Mouse (Mus musculus): ENCODE results near the gene Icam2.
A peak's percentile ranks its signal among the peaks of the same experiment; 100 is the strongest.
"Not testable (repeated sequence)": the region's sequence is repeated elsewhere in the genome, so short reads cannot be mapped to it uniquely, and the experiment has no call there.

Icam2 gene

GRCm38 (mm10) chr11:106351253-106351652, 36.6 kb downstream of the Icam2 start:
- DNase-seq (ENCODE audit: extremely low read depth, insufficient read length, low spot score): no peak

GRCm38 (mm10) chr11:106350853-106351252, 37.0 kb downstream of the Icam2 start:
- peak; percentile 55 for DNase-seq (ENCODE audit: extremely low read depth, insufficient read length, low spot score)

- no peak for DNase-seq (ENCODE audit: extremely low read depth, insufficient read length, low spot score)
Observed at GRCm38 (mm10) chr11:106349772-106350171, 38.1 kb downstream of the Icam2 start.

- DNase-seq (ENCODE audit: extremely low read depth, insufficient read length, low spot score): no peak
Observed at GRCm38 (mm10) chr11:106344910-106345309, 43.0 kb downstream of the Icam2 start.

GRCm38 (mm10) chr11:106340990-106341520, 46.8 kb downstream of the Icam2 start:
- no peak for DNase-seq (ENCODE audit: extremely low read depth, insufficient read length, low spot score)

- not testable (repeated sequence) for DNase-seq (ENCODE audit: extremely low read depth, insufficient read length, low spot score)
Observed at GRCm38 (mm10) chr11:106339323-106339722, 48.6 kb downstream of the Icam2 start.

GRCm38 (mm10) chr11:106338870-106339269, 49.0 kb downstream of the Icam2 start:
- DNase-seq (ENCODE audit: extremely low read depth, insufficient read length, low spot score): no peak

- no peak for DNase-seq (ENCODE audit: extremely low read depth, insufficient read length, low spot score)
Observed at GRCm38 (mm10) chr11:106338029-106338428, 49.8 kb downstream of the Icam2 start.

GRCm38 (mm10) chr11:106334066-106334465, 53.8 kb downstream of the Icam2 start:
- no peak for DNase-seq (ENCODE audit: extremely low read depth, insufficient read length, low spot score)

GRCm38 (mm10) chr11:106332458-106332857, 55.4 kb downstream of the Icam2 start:
- DNase-seq (ENCODE audit: extremely low read depth, insufficient read length, low spot score): no peak

- no peak for DNase-seq (ENCODE audit: extremely low read depth, insufficient read length, low spot score)
Observed at GRCm38 (mm10) chr11:106329682-106330081, 58.2 kb downstream of the Icam2 start.

- DNase-seq (ENCODE audit: extremely low read depth, insufficient read length, low spot score): no peak
Observed at GRCm38 (mm10) chr11:106329128-106329527, 58.7 kb downstream of the Icam2 start.

GRCm38 (mm10) chr11:106328521-106328920, 59.4 kb downstream of the Icam2 start:
- DNase-seq (ENCODE audit: extremely low read depth, insufficient read length, low spot score): no peak
